Mouse (Mus musculus) kidney, postnatal 25 days (tissue): Measurements from ENCODE around the gene Pld1.

Experiments used
- DNase-seq, 2 experiments: peaks; one replicate each; pipeline ENCODE4 v3.0.0; 2021; ENCODE audit warnings: mixed read lengths in 2 of 2

Gene Pld1

GRCm38 (mm10) chr3:27938381-27939323 is at the start of gene Pld1:
TSS of gene Pld1 (plus strand) at chr3:27938695.
- DNase-seq: peak; percentile 87 to 91

DNA sequence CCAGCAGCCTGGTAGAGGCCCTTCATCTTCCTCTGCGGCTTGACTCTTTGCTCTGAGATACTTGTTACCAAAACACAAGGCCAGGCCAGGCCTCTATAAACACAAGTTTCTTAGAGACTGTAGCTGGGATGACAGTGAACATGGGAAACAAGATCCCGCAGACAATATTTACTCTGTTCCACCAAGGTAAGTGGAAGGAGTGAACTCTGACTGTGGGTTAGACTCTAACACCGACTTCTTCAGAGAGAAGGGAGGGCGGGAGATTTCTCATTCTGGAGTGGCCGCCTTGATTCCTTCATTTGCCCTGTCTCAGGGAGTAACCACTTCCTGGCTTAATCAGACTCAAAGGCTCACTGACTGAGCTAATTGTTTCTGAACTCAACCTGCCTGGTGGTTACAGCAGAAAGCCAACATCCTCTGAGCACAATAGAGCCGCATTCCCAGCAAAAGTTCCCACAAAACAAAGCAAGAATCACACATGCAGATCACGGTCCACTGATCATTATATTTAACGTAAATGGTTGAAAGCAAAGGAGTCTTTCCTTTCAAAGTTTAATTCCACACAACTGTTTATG is 42.1 kb upstream of the Pld1 start, which contains the start of gene Tmem212:
Gene Tmem212, minus strand, starts transcription at position 51 of the 575 bp plus-strand sequence.
- no peak for DNase-seq

DNA sequence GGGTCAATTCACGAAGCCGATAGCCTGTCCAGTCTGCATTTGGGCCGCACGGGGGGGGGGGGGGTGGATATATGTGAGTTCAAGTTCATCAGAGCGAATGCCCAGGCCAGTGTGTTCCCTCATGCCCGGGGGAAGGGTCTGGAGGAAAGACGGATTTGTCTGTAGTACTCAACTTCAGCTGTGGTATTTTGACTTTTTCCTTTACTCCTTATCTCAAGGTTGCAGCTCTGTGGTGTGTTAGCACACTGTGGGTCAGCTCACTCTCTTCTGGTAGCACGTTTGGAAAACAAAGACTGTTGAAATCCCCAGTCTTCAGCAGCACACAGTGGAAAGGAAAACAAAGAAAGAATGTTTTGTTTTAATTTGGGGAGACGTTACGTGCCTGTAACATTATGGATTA is 40.3 kb upstream of the Pld1 start:
- DNase-seq: no peak

DNA sequence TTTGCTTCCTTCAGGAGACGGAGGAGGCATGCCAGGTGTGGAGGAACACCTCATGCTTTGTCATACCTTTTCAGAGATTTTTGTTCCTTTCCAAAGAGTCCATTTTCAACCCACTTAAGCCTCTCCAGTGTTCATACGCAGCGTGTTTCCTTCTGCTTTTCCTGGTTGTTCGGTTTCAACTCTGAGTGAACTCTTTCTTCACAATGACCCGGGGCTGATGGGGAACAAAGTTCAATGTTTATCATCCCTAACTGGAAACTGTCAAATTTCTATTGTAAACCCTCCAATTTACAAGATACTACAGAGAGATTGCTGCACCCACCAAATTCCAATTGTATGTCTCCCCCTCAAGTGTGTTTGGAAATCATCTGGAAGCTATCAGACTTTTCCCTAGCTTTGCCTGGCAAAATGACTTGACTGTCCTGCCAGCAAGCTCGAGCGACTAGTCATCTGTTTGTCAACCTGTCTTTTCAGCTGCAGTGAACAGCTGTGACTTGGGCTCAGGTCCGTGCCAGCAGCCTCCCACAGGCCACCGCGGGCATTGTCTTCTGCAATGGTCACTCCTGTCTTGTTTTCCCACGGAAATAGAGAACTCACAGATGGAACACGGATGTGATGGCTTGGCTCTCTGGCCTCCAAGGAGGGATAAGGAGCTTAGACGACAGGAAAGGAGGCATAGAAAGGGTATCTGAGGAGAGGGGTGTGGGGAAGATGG is 39.3 kb upstream of the Pld1 start:
- no peak for DNase-seq

- peak in 1 of 2 experiments; percentile 12 for DNase-seq
These were observed 36.6 kb upstream of the Pld1 start for GRCm38 (mm10) chr3:27901846-27902245.

GRCm38 (mm10) chr3:27904659-27905330 is 33.7 kb upstream of the Pld1 start:
- no peak for DNase-seq

GRCm38 (mm10) chr3:27906647-27907209 is 31.8 kb upstream of the Pld1 start:
- no peak for DNase-seq

DNA sequence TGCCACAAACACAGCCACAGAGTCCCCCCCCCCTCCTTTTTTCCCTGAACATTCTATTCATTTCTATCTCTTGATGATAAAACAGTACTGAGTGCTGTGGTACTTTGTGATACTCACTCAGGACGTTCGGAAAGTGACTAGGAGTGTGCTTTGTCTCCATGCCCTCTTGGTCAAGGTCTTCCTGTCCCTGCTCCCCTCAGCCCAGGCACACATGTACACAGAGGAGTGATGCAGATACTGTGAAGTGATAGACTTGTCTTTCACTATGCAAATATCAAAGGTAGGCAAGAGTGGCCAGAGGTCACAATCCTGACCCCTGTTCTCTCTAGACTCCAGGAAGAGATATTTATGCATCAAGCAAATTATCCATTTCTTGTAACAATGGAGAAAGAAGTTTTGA is 31.2 kb upstream of the Pld1 start:
- no peak for DNase-seq

GRCm38 (mm10) chr3:27908316-27908715 is 30.2 kb upstream of the Pld1 start:
- DNase-seq: no peak

DNA sequence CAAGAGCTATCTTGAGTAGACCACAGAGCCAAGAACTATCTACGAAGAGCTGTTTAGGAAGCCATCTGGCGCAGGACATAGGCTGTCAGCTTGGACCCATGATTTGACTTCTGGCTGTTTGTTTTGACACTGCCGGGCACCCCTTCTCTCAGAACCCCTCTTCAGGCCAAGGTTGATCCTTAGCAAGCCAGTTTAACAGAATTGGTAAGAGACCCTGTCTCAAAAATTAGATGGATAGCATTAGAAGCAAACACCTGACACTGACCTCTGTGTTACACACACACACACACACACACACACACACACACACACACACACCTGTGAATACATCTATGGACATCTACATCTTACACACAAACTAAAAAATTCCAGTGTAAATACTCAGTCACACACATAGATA is 29.5 kb upstream of the Pld1 start:
- no peak for DNase-seq

GRCm38 (mm10) chr3:27918656-27919436 is 19.6 kb upstream of the Pld1 start:
- DNase-seq: no peak

DNA sequence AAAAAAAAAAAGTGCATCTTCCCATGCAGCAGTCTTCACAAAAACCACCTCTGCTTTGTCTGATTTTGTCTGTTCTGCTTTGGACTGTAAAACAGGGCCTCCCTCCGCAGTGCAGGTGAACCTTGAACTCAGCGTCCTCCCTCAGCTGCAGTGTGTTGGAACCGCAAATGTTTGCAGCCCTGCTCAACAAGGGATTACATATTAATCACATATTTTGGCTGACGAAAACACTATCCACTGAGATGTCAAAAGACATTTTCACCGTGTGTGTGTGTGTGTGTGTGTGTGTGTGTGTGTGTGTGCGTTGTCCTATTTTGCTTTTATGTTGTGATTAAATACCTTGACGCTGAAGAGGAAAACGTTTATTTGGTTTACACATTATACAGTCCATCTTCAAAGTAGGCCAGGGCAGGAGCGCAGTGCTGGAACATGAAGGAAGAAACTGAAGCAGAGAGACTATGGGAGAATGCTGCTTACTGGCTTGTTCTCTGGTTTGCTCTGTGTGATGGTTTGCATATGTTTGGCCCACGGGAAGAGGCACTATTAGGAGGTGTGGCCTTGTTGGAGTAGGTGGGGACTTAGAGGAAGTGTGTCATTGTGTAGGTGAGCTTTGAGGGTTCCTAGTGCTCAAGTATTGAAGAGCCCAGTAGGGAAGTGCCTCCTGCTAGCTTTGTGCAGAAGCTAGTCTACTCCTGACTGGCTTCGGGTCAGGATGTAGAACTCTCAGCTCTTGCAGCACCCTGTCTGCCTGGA is 17.1 kb upstream of the Pld1 start:
- DNase-seq: peak; percentile 64 to 81

GRCm38 (mm10) chr3:27924037-27924436 is 14.5 kb upstream of the Pld1 start:
- DNase-seq: no peak

GRCm38 (mm10) chr3:27929219-27929618 is 9.3 kb upstream of the Pld1 start:
- DNase-seq: no peak

GRCm38 (mm10) chr3:27932391-27932790 is 6.1 kb upstream of the Pld1 start:
- DNase-seq: no peak

GRCm38 (mm10) chr3:27935644-27936043 is 2.9 kb upstream of the Pld1 start:
- no peak for DNase-seq

GRCm38 (mm10) chr3:27936731-27937130 is 1.8 kb upstream of the Pld1 start:
- DNase-seq: no peak

DNA sequence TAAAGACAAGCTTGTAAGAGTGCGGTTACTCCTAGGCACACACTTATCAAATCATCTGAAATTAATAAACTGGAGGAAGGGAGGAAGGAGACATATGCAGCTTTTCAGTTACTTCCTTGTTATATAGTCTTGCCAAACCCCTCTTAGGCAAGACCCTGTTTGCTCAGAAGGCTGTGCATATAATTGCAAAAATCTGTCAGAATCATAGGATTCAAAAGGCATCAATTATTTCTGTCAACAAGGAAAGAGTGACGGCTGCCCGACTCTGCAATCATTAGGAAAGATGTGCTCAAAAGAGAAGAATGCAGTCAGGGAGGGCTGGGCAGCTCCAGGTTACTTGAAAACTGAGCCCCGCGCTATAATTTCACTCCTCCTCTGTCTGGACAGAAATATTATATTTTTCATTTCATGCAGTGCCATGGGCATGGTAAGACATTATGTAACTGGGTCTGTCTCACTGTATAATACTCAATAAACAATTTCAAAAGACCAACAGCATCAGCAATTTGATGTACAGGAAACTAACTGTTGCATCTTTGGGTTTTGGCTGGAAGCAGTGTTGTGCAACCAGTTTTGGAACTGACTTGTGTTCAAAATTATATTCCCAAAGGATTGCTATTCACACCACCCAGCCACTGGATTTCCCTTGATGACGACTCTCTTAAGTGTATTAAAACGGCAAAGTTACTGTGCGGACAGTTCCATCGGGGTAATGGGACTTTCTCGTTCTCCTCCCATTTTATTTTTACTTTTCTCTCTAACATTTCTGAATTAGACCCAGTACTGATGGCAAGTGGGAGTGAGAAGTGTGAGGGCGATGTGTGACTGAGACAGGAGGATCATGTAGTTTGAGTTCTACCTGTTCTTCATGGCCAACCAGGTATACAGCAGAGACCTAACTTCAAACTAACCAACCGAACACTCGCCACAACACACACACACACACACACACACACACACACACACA is 1.1 kb upstream of the Pld1 start:
- no peak for DNase-seq

- no peak for DNase-seq
These were observed 3.1 kb downstream of the Pld1 start for GRCm38 (mm10) chr3:27941634-27942033.

- peak; percentile 47 to 59 for DNase-seq
These were observed 4.5 kb downstream of the Pld1 start for GRCm38 (mm10) chr3:27942991-27943390.
